Mouse (Mus musculus) heart, adult 2 months (tissue): ENCODE measurements around the gene Oaz2.

Experiments
- EP300 ChIP-seq: fragments of 200-500 bp; IDR thresholded peaks from 2 replicates; pipeline ENCODE4 v1.6.1; 2011; ENCODE audit warnings: low read depth, low read length, control low read depth; ENCODE audit not compliant: insufficient read depth
- POLR2A ChIP-seq: fragments of 200-500 bp; IDR thresholded peaks from 2 replicates; pipeline ENCODE4 v1.6.1; 2011; ENCODE audit warnings: mild to moderate bottlenecking, low read depth, low read length, control low read depth; ENCODE audit not compliant: insufficient read depth

DNA sequence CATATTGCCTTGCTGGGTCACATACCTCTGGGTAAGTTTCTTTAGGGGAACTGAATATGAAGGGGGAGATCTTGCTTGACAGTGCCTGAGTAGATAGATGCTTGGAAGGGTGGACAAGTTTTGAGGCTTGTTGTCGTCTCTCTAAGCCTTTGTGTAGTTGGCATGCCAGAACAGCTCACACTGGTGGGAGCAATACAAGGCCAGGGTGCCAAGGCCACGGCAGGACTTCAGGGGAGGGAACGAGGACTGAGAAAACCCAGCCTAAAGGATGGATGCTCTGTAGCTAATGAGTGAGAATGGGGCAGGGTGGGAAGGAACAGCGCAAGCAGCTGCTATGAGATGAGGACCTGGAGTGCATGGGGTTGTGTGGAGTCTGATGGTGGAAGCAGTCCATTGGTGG, 22.8 kb upstream of the Oaz2 start:
- no peak for TF ChIP-seq POLR2A
- TF ChIP-seq EP300: no peak
